Mouse (Mus musculus) c-Kit-positive CD71-negative TER-119-negative erythroid progenitor cells, embryonic 14.5 days (primary cell): ENCODE results near the gene Emc8.

ENCODE experiments used
- DNase-seq: peaks from one replicate; pipeline ENCODE4 v3.0.0-alpha.2; 2013; ENCODE audit warnings: low read depth

Emc8 gene

GRCm38 (mm10) chr8:120634329-120634839 is 34.0 kb downstream of the Emc8 start:
- peak; percentile 39 for DNase-seq

DNA sequence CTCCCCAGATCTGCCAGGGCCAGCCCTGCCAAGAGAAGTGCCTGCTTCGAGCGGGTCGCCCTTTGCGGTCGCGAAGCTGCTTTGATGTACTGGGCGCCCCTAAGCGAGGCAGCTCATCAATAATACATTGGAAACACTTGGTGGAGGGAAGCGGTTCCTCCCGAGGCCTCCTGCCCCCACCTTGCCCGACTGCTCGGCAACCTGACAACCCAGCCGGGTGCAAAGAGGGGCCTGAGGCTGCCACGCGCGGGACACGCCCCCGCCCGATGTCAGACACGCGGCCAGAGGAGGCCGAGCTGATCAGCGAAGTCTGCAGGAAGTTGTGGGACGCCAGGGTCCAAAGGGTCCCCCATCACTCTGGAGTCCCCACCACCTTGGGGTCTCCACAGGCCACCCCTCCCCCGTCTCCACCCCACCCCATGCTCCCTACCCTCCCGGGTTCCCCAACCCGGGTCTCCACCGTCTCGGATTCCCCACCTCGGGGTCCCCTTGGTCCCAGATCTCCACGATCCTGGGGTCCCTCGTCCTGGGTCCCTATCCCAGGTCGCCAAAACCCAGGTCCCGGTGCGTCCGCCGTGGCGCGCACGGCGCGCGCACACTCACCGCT is 34.6 kb downstream of the Emc8 start:
- no peak for DNase-seq

- DNase-seq = no peak
Measured at GRCm38 (mm10) chr8:120632969-120633664, 35.3 kb downstream of the Emc8 start.

- no peak for DNase-seq
Measured at GRCm38 (mm10) chr8:120631441-120632375, 36.7 kb downstream of the Emc8 start.

GRCm38 (mm10) chr8:120630848-120631247 is 37.5 kb downstream of the Emc8 start:
- DNase-seq = no peak

DNA sequence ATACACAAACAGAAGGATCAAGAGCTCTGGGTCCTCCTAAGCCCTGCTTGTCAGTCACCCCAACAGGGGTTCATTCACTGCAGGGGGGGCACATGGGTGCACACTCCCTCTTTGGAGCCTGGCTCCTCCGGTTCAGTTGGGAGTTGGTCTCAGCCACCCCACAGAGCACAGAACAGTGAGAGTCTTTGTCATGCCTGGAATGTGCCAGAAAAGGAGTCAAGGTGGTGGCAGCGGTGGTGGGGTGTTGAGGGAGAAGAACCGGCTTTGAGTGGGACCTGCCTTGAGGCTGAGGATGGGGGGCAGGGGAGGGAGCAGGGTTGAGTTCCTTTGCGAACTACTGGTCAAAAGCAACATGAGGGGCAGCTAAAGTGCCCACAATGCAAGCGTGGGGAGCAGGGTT is 38.3 kb downstream of the Emc8 start:
- no peak for DNase-seq

GRCm38 (mm10) chr8:120627298-120627697 is 41.1 kb downstream of the Emc8 start:
- DNase-seq = no peak

GRCm38 (mm10) chr8:120626461-120626860 is 41.9 kb downstream of the Emc8 start:
- no peak for DNase-seq

- no peak for DNase-seq
Measured at GRCm38 (mm10) chr8:120623608-120624007, 44.8 kb downstream of the Emc8 start.

GRCm38 (mm10) chr8:120622161-120622560 is 46.2 kb downstream of the Emc8 start:
- no peak for DNase-seq

DNA sequence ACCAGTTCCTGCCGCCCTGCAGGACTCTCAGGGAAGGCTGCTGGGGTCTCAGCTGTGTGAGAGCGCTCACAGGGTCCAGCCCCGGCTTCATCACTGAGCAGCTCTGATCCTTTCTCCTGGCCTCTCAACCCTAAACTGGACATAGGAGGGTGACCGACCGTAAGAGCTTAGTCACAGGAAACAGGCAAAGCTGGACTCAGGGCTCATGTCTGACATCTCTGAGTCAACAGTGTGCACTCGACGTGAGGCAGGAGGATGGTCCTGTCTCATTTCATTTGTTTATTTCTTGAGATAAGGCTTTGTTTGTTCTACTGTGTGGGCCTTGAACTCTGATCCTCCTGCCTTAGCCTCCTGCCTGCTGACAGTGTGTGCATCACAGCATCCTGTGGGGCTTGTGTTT is 47.9 kb downstream of the Emc8 start:
- DNase-seq = no peak

DNA sequence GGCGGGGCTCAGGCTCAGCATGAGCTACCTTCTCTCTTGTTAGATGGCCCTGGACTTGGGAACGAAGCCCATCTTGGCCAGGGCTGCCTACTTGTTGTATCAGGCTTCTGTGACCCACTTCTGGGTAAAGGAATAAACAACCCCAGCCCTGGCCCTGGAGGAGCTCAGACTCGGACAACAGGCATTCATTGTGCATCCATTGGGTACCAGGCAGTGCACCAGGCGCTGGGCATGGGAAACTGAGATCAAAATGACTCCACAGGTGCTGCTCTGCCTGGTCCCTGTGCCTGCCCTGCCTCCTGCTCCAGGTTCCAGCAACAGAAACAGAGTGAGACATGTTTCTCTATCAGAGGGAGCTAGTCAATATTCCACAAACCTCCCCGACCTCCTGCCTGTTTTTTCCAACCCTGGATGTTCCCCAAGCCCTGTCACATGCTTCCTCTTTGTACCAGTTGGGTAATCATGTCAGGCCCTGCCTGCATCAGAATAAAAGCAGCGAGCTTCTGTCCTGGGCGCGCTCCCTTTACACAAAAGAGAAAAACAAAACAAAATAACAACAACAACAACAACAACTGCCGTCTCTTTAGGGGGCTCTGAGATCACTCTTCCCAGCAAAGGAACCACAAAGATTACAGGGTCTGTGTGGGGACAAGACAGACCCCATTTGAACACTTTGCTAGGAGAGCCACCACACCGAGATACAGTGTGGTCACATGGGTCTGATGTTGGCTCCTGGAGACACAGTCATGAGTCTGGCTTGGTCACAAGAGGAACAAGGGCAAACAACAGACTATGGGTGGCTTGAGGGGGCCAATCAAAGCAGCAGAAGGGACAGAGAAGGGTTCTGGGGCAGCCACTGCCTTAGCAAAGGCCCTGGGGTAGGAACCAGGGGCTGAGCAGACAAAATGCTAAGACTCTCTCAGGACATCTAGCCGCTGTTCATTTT is 48.9 kb downstream of the Emc8 start:
- no peak for DNase-seq

- peak; percentile 74 for DNase-seq
Measured at GRCm38 (mm10) chr8:120618110-120618509, 50.3 kb downstream of the Emc8 start.

DNA sequence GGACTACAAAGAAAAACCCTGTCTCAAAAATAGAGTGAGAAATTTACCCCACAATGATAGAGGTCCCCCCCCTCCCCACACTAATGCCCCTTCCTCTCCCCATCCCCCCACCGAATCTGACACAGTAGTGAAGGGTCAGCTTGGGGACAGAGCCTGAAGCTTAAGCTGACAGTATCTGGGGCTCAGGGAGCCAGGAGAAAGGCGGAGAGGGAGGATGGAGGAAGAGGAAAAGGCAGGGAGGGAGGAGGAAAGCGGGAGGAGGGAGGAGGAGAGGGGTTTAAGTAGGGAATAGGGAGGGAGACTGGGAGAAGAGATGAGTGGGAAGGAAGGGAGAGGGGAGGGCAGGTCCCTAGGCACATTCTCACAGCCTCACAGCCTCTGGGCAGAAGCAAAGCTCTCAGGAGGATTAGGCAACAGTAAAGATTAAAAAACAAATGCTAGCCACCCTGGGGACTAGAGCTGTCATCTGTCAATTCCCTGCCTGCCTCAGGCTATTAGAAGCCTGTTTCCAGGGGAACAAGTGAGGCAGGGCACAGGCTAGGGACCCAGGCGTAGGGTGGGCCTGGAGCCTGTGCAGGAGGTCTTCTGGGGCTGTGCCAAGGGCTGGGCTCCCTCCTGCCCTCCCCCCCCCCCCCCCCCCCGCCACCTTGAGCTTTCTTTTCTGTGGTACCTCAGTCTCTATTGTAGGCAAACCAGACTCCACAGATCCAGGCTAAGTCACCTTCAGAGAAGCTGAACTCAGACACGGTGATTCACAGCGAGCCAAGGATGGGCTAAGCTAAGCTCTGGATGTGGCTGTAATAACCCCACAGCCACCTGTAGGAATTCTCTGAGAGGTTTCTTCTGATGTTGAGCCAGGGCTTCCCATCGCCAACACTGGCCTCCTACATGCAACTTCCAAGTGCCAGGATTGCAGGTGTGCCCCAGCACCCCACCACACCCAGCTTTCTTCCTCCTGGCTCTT is 51.4 kb downstream of the Emc8 start:
- DNase-seq = no peak

- no peak for DNase-seq
Measured at GRCm38 (mm10) chr8:120614491-120614890, 53.9 kb downstream of the Emc8 start.

DNA sequence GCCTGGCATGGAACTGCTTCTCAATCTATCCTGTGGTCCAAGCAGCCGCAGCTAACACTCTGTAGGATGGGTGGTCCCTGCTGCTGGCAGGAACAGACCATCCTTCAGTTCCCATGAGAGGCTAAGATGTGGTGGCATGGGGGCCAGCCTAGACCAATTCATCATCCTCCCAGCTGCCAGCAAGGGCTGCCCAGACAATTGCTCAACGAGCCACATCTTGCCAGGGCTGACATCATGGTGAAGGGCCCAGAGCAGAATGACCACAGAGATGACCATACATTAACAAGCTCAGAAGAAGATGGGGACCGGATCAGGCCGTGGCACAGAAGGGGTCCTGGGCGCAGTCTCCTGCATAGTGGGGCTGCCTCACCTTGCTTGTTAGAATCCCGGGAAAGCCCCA is 57.5 kb downstream of the Emc8 start:
- no peak for DNase-seq

DNA sequence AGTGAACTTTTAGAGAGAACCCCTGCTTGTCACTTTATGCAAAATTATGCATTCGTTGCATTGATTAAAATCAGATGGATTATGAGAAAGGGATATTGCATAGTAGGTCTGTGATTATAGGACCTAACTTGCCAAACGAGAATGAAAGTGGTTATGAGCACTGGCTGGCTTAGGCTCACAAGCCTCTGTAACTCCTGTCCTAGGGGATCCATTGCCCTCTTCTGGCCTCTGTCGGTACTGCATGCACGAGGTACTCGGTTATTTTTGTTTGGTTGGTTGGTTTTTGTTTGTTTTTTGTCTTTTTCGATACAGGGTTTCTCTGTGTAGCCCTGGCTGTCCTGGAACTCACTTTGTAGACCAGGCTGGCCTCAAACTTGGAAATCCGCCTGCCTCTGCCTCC is 60.5 kb downstream of the Emc8 start:
- DNase-seq = peak; percentile 63

GRCm38 (mm10) chr8:120607460-120607859 is 60.9 kb downstream of the Emc8 start:
- DNase-seq = no peak
